Mouse (Mus musculus) naive thymus-derived CD4-positive, alpha-beta T cell, adult 5 months (primary cell): Measurements from ENCODE around the gene Sar1a. TPM values are rescaled to one million over a fixed set of nuclear protein-coding genes. Genes with fewer than 3 reads are reported as not detected.

Experiments used
- polyA plus RNA-seq: library from polyadenylated mRNA; unstranded; fragments of 100-300 nt; shearing (Covaris generic); gene quantifications from one replicate; pipeline ENCODE4 v1.2.1, GENCODE M21; 2017

Gene Sar1a
- 247 TPM for polyA plus RNA-seq

GRCm38 (mm10) chr10:61680015-61680913 is at the start of gene Sar1a:
TSS of gene Sar1a (plus strand) at chr10:61680299.

GRCm38 (mm10) chr10:61647790-61648736 is 32.0 kb upstream of the Sar1a start, which contains the start of gene Ppa1:
TSS of gene Ppa1 (plus strand) at chr10:61648552.

GRCm38 (mm10) chr10:61694870-61695670 is 15.0 kb downstream of the Sar1a start, which contains the start of gene Tysnd1:
TSS of gene Tysnd1 (plus strand) at chr10:61695514.

GRCm38 (mm10) chr10:61714771-61715461 is 34.8 kb downstream of the Sar1a start, which contains the start of gene Aifm2:
TSS of gene Aifm2 (plus strand) at chr10:61715263.

Other genes with a start within 250 kb of the Sar1a start
- 21.2 TPM for gene Eif4ebp2, start 227.6 kb upstream of the Sar1a start, polyA plus RNA-seq
- gene Lrrc20, start 204.5 kb upstream of the Sar1a start, polyA plus RNA-seq, result 3.0 TPM
- not detected for gene Npffr1, start 84.8 kb upstream of the Sar1a start, polyA plus RNA-seq
- gene Ppa1, start 31.7 kb upstream of the Sar1a start, polyA plus RNA-seq, result 47.8 TPM
- 21.1 TPM for gene Tysnd1, start 15.2 kb downstream of the Sar1a start, polyA plus RNA-seq
- not detected for gene Aifm2, start 35.0 kb downstream of the Sar1a start, polyA plus RNA-seq
- not detected for gene H2afy2, start 103.8 kb downstream of the Sar1a start, polyA plus RNA-seq